Mouse (Mus musculus) brown adipose tissue, adult 24 weeks (tissue): Measurements from ENCODE around the gene Rdm1. TPM values are rescaled to one million over a fixed set of nuclear protein-coding genes. Genes with fewer than 3 reads are reported as not detected.
"Not testable (repeated sequence)": the region's sequence is repeated elsewhere in the genome, so short reads cannot be mapped to it uniquely, and the experiment has no call there.

ENCODE experiments used
- H3K27ac ChIP-seq: fragments of 200-500 bp; replicated peaks from 2 replicates; pipeline ENCODE4 v1.5.1; 2012; ENCODE audit warnings: low read depth, mild to moderate bottlenecking, low read length
- H3K4me1 ChIP-seq: fragments of 200-500 bp; 2 replicates; pipeline ENCODE4 v1.6.1; 2012; ENCODE audit warnings: low read length, mixed read lengths; ENCODE audit not compliant: control insufficient read depth, insufficient read depth, insufficient read length
- H3K4me3 ChIP-seq: fragments of 200-500 bp; 2 replicates; pipeline ENCODE4 v1.5.1; 2012; ENCODE audit warnings: low read depth, mild to moderate bottlenecking, low read length, moderate library complexity; ENCODE audit not compliant: insufficient read depth
- polyA plus RNA-seq: library from polyadenylated mRNA; stranded (reverse); fragments of >200 nt; gene quantifications from 2 replicates; pipeline ENCODE4 v1.2.4, GENCODE M21; 2012; ENCODE audit not compliant: missing spikeins, insufficient read depth, insufficient read length

Rdm1 gene
- polyA plus RNA-seq, 1 experiment = 33.3 TPM

DNA sequence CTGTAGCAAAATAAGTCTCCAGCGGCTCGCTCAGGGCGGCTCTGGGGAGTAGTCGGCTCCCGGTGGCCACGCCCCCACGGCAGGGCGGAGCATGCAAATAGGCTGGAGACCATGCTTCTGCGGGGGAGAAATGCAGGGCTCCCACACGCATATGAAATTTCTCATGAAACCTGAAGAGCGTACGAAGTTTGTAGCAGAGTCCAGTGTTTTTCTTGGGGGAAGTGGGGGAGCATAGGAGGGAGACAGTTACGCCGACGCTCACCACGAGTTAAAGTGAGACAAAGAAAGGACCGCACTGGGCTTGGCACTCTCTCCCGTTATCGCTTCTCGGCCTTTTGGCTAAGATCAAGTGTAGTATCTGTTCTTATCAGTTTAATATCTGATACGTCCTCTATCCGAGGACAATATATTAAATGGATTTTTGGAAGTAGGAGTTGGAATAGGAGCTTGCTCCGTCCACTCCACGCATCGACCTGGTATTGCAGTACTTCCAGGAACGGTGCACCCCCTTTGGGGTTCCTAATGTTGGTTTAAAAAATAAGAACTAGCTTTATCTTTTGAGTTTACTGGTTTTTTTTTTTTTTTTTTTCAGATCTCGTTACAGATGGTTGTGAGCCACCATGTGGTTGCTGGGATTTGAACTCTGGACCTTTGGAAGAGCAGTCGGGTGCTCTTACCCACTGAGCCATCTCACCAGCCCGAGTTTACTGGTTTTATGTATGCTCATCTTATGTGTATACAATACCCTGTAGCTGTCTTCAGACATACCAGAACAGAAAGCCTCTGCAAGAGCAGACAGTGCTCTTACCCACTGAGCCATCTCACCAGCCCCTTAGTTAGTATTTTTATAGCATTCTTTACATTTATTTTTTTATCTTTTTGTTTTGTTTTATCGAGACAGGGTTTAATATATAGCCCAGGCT, 22.2 kb upstream of the Rdm1 start:
- not testable (repeated sequence) for H3K4me1 ChIP-seq, H3K27ac ChIP-seq

DNA sequence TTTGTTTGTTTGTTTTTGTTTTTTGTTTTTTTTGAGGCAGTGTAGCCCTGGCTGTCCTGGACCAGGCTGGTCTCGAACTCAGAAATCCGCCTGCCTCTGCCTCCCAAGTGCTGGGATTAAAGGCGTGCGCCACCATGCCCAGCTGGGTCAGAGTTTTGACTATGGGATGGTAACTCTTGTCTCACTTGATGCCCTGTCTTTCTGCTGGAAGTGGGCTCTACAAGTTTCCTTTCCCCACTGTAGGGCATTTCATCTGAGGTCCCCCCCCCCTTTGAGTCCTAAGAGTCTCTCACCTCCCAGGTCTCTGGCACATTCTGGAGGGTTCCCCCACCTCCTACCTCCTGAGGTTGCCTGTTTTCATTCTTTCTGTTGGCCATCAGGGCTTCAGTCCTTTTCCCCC, 19.9 kb upstream of the Rdm1 start:
- not testable (repeated sequence) for H3K27ac ChIP-seq, H3K4me1 ChIP-seq, H3K4me3 ChIP-seq

More for the DNA sequence above, 22.2 kb upstream of the Rdm1 start:
- H3K4me3 ChIP-seq = peak overlapping the region; percentile 63

DNA sequence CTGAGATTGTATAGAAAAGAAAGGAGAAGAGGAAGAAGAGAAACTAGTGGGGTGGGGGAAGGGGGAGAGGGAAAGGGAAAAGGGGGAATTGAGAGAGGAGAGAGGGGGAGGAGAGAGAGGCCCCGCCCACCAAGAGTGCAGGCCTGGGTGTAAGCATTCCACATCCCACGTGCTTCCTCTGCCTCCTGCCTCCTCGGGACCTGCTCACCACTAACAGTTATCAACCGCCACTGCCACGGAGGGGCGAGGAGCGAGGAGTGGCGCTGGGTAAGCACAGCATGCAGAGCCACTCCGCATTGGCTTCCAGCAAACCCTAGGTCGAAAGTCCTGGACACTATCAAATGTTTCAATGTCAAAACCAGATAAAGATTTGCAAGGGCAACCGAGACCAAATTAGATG, 16.6 kb upstream of the Rdm1 start:
- Histone ChIP-seq H3K4me3 (no peak overlapping the region), H3K4me1 (no peaks in the 10 kb centered on the region), H3K27ac (no peak overlapping the region)

DNA sequence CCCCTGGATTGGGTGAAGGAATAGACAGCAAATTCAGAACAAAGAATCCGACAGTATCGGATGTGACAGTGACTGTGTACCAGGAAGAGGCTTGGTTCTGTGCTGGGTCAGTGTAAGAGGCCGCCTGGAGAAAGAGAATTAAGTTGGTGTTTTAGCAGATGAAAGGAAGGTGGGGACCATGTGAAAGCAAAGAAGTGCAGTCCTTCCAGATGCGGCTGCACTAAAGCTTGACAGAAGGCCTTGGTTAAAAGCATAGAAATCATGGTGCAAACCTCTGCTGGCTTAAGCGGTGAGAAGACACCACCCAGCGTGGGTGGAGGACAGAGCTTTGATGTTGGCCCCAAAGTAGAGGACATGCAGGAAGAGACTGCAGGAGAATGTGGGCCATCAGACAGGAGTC, 13.4 kb upstream of the Rdm1 start:
- H3K4me1 ChIP-seq = no peaks in the 10 kb centered on the region
- no peak overlapping the region for H3K27ac ChIP-seq
- H3K4me3 ChIP-seq = no peak overlapping the region

DNA sequence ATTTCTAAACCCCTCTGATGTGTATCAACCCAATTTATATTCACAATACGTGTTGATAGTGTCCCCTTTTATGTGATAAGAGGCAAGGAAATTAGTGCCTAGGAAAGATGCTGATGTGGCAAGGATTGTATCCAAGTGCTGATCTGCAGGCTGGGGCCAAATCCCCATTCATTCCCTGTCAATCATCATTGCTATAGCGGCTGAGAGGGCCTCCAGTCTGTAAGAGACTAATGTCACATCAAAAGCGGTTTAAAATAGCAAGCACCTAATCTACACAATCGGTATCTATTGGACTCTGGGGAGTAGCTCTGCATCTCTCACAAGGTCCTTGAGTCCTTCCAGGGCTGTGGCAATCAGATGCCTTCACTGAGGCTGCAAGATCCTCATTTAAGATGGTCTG, 12.9 kb upstream of the Rdm1 start:
- H3K4me1 ChIP-seq = no peaks in the 10 kb centered on the region
- H3K4me3 ChIP-seq = no peak overlapping the region
- H3K27ac ChIP-seq = no peak overlapping the region

DNA sequence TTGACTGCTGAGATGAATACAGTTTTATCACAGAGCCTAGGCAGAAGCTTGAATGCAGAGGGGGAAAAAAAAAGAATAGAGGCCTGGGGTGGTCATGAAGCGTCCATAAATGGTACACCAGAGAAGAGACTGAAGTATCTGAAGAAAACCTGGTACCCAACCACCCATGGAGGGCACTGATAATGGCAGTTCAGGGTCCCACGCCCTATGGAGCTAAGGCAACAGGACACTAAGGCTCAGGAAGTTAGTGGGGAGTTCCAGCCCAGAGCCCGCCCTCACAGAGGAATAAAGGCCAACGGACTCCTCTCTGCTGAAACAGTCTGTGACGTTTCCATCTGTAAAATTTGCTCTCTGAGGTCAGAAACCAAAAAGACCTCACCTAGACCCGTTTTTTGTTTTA, 11.6 kb upstream of the Rdm1 start:
- Histone ChIP-seq H3K4me3 (no peak overlapping the region), H3K27ac (no peak overlapping the region), H3K4me1 (no peaks in the 10 kb centered on the region)

DNA sequence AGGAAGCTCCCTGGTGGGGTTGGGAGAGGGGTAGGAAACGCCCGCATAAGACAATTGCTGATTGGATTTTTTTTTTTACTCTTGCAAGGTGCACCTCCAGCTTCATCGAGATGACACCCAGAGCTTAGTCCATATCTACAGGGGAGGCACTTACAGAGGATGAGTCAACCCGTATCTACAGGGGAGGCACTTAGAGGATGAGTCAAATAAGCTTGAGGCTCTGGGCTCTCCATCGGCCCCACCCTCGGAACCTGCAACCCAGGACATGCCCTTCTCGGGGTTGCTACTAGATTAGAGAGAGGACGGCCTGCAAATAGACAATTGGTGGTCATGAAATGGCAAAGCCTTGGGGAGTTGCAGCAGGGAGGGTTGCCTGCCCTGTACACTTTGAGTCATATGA, 10.9 kb upstream of the Rdm1 start:
- no peak overlapping the region for H3K4me3 ChIP-seq
- H3K27ac ChIP-seq = no peak overlapping the region
- H3K4me1 ChIP-seq = no peaks in the 10 kb centered on the region

DNA sequence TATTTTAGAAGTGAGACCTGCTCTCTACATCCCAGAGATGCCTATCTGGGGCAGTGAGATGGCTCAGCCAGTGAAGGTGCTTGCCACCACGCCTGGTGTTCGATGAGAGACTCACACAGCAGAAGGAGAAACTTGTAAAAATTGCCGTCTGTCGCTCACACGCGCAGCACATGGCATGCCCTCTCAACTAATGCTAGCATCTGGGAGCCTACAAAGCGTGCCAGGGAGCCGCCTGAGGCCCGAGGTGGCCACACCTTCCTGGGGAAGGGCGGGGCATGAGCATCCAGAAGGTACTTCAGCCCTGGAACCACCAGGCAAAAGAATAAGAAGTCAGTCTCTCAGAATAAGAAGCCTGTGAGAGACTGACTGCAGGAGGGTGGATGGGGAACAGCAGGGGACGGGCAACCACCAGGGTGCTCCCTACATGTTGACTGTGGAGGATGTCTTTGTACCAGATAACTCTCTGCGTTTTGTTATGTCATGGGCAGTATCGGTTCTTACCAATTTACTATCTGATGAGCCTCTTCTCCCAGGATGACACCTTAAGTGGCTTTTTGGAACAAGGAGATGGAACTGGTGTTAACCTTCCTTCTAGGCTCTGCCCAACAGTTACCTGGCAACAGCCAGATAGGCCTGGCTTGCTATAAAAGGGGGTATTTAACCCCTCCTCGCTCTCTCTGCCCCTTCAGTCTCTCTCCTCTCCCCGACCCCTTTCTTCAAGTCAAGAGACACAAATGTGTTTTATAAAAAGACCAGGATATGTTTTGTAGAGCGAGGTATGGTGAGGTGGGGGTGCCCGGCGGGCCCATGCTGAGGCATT, 9.8 kb upstream of the Rdm1 start:
- Histone ChIP-seq H3K27ac (no peak overlapping the region), H3K4me1 (no peaks in the 10 kb centered on the region), H3K4me3 (no peak overlapping the region)

DNA sequence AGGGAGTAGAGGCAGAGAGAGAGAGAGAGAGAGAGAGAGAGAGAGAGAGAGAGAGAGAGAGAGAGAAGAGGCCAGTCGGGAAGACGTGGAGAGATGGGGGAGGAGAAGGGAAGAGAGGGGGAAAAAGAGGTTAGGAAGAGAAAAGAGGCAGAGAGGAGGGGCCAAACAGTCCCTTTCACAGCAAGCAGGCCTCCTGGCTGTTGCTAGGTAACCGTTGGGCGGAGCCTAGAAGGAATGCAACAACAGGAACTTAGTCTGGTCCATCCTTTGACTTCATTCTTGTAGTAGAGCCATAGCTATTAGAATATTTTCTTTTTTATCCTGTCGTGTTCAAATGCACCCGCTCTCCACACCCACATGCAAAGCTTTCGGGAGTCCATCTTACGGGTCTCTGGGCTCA, 9.1 kb upstream of the Rdm1 start:
- no peaks in the 10 kb centered on the region for H3K4me1 ChIP-seq
- no peak overlapping the region for H3K4me3 ChIP-seq
- H3K27ac ChIP-seq = no peak overlapping the region

DNA sequence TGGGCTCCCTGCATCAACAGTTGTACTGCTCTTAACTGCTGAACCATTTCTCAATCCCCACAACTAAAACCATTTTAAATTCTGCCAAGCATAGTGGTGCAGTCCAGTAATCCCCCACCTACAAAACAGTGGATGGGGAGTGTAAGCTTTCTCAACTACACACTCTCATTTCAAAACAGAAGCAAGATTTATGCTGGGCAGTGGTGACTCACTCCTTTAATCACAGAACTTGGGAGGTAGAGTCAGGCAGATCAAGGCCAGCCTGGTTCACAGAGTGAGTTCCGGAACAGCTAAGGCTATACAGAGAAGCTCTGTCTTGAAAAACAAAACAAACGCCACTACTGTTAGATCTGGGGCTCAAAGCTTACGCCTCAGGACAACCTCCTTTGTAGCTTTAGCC, 8.4 kb upstream of the Rdm1 start:
- Histone ChIP-seq H3K27ac (no peak overlapping the region), H3K4me3 (no peak overlapping the region), H3K4me1 (no peaks in the 10 kb centered on the region)

DNA sequence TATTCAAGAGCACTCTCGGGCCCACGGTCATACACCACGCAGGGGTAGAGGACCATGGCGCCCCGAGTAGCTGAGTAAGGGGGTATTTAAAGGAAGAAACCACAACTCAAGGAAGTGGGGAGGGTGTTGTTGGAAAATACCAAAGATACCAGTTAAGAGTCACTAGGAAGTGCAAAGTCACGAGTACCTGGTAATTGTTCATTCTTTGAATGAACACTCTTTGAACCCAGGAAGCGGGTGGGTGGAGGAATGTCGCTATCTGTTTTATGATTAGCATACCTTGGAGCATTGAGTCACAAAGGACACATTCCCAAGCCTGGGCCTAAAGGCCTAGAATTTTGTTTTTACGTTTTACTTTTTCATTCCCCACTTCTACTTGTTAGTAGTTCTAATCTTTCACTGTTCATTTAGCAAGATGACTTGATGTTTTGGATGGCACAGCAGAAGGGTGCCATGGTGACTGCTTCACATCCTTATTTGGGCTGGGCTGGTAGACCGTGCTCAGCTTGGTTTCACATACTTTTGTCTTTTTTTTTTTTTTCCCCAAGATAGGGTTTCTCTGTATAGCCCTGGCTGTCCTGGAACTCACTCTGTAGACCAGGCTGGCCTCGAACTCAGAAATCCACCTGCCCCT, 6.9 kb upstream of the Rdm1 start:
- not testable (repeated sequence) for H3K4me3 ChIP-seq, H3K27ac ChIP-seq, H3K4me1 ChIP-seq

DNA sequence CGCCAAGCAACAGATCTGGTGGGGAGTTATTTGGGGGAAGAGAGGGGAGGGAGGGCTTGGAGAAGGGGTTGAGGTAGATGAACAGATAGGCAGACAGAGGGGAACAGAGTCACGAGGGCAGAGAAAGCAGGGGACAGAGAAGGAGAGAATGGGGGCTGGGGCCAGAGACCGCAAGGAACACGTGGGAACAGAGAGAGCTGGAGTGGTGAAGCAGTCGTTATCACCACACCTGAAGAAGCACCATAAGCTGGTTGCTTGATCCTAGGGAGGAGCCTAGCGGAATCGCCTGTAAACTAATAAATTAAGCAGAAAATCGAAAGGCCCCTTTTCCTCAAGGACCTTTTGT, 373 bp upstream of the Rdm1 start:
- H3K4me3 ChIP-seq = peak overlapping the region; percentile 69
- H3K4me1 ChIP-seq = no peaks in the 10 kb centered on the region
- H3K27ac ChIP-seq = peak overlapping the region; percentile 64

DNA sequence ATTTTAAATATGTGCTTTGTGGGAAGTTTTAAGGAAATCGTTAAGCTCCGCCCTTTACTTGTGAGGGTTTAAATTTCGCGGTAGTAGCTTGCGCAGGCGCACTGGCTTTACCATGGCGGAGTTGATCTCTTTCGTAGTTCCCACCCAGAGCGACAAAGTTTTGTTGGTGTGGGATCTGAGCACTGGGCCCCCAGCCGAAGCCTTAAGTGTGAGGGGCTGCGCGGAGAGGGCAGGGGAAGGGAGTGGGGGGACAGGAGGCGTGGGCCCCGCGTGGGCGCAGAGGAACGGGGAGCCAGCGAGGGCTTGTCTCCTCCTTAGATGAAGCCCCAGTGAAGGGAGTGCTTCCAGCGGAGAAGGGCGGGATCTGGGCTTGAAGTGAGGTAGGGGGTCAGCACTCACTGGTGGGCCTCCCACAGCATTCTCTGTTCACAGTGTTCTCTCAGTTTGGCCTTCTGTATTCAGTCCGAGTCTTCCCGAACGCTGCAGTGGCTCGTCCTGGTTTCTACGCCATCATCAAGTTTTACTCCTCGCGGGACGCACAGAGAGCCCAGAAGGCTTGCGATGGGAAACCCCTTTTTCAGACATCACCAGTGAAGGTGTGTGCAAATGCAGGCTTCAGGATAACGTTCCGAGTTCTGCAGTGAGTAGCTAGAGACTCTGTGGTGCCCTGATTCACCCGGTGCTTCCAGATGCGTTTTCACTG, 1.0 kb downstream of the Rdm1 start:
- H3K27ac ChIP-seq = peak overlapping the region; percentile 41
- peak overlapping the region; percentile 74 for H3K4me3 ChIP-seq
- no peaks in the 10 kb centered on the region for H3K4me1 ChIP-seq

DNA sequence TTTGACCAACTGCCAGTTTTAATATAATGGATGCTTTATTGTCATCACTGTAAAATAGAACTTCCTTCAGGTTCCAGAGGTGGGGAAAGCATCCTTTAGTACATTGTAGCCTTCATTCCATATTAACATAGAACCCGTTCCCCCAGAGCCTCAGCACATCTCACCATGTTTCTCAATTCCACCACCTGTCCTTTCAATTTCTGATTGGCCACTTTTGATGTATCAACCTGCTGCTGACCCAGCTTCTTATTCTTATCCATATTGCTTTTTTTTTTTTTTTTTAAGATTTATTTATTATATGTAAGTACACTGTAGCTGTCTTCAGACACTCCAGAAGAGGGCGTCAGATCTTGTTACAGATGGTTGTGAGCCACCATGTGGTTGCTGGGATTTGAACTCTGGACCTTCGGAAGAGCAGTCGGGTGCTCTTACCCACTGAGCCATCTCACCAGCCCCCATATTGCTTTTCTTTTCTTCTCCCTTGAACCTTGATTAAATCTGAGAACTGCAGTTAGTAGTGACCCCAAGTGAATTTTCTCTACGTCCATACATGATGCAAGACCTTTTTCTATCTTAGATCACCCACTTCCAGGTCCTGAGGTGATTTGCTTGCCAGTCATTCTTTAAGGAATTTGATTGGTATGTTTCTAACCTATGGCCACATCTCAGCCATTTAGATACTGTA, 1.9 kb downstream of the Rdm1 start:
- not testable (repeated sequence) for H3K4me3 ChIP-seq, H3K4me1 ChIP-seq, H3K27ac ChIP-seq
